Mouse (Mus musculus): Measurements from ENCODE around the gene Cox4i2. TPM values are rescaled to one million over a fixed set of nuclear protein-coding genes. Genes with fewer than 3 reads are reported as not detected.

Gene Cox4i2
- total RNA-seq, 1 experiment from 2014 or later: not detected

GRCm38 (mm10) chr2:152729636-152730020 lies 24.3 kb upstream of the Cox4i2 start:
- no peak for ATAC-seq (replicated peaks; ENCODE audit: insufficient number of reproducible peaks, low FRiP score, low TSS enrichment, poor library complexity, severe bottlenecking)

- ATAC-seq (replicated peaks; ENCODE audit: insufficient number of reproducible peaks, low FRiP score, low TSS enrichment, poor library complexity, severe bottlenecking): no peak
These were observed 20.8 kb upstream of the Cox4i2 start for GRCm38 (mm10) chr2:152733201-152733600.

GRCm38 (mm10) chr2:152734501-152734900 lies 19.5 kb upstream of the Cox4i2 start:
- ATAC-seq (replicated peaks; ENCODE audit: insufficient number of reproducible peaks, low FRiP score, low TSS enrichment, poor library complexity, severe bottlenecking): no peak

GRCm38 (mm10) chr2:152734984-152735383 lies 19.0 kb upstream of the Cox4i2 start:
- ATAC-seq (replicated peaks; ENCODE audit: insufficient number of reproducible peaks, low FRiP score, low TSS enrichment, poor library complexity, severe bottlenecking): no peak

- ATAC-seq (replicated peaks; ENCODE audit: insufficient number of reproducible peaks, low FRiP score, low TSS enrichment, poor library complexity, severe bottlenecking): peak; percentile 89
These were observed 17.8 kb upstream of the Cox4i2 start, which contains the start of gene Id1 for GRCm38 (mm10) chr2:152736090-152736601. TSS of gene Id1 (plus strand) at chr2:152736251.

- ATAC-seq (replicated peaks; ENCODE audit: insufficient number of reproducible peaks, low FRiP score, low TSS enrichment, poor library complexity, severe bottlenecking): no peak
These were observed 17.2 kb upstream of the Cox4i2 start for GRCm38 (mm10) chr2:152736748-152737147.

GRCm38 (mm10) chr2:152737306-152738221 lies 16.4 kb upstream of the Cox4i2 start:
- ATAC-seq (replicated peaks; ENCODE audit: insufficient number of reproducible peaks, low FRiP score, low TSS enrichment, poor library complexity, severe bottlenecking): no peak

- ATAC-seq (replicated peaks; ENCODE audit: insufficient number of reproducible peaks, low FRiP score, low TSS enrichment, poor library complexity, severe bottlenecking): no peak
These were observed 15.6 kb upstream of the Cox4i2 start for GRCm38 (mm10) chr2:152738341-152738740.

- no peak for ATAC-seq (replicated peaks; ENCODE audit: insufficient number of reproducible peaks, low FRiP score, low TSS enrichment, poor library complexity, severe bottlenecking)
These were observed 14.7 kb upstream of the Cox4i2 start for GRCm38 (mm10) chr2:152739031-152739841.

- ATAC-seq (replicated peaks; ENCODE audit: insufficient number of reproducible peaks, low FRiP score, low TSS enrichment, poor library complexity, severe bottlenecking): 0 out of 2 replicates have a peak, but pooled peaks have one; percentile 19
These were observed 14.1 kb upstream of the Cox4i2 start for GRCm38 (mm10) chr2:152739842-152740260.

GRCm38 (mm10) chr2:152740490-152740889 lies 13.5 kb upstream of the Cox4i2 start:
- ATAC-seq (replicated peaks; ENCODE audit: insufficient number of reproducible peaks, low FRiP score, low TSS enrichment, poor library complexity, severe bottlenecking): no peak

GRCm38 (mm10) chr2:152741153-152742041 lies 12.6 kb upstream of the Cox4i2 start:
- ATAC-seq (replicated peaks; ENCODE audit: insufficient number of reproducible peaks, low FRiP score, low TSS enrichment, poor library complexity, severe bottlenecking): peak; percentile 80

- ATAC-seq (replicated peaks; ENCODE audit: insufficient number of reproducible peaks, low FRiP score, low TSS enrichment, poor library complexity, severe bottlenecking): peak; percentile 16; the same call in 1 of the 2 replicates
These were observed 11.5 kb upstream of the Cox4i2 start for GRCm38 (mm10) chr2:152742435-152742834.

GRCm38 (mm10) chr2:152756474-152757393 lies 2.8 kb downstream of the Cox4i2 start:
- ATAC-seq (replicated peaks; ENCODE audit: insufficient number of reproducible peaks, low FRiP score, low TSS enrichment, poor library complexity, severe bottlenecking): peak; percentile 33; the same call in 1 of the 2 replicates

GRCm38 (mm10) chr2:152757478-152757877 lies 3.5 kb downstream of the Cox4i2 start:
- no peak for ATAC-seq (replicated peaks; ENCODE audit: insufficient number of reproducible peaks, low FRiP score, low TSS enrichment, poor library complexity, severe bottlenecking)

GRCm38 (mm10) chr2:152758351-152758750 lies 4.4 kb downstream of the Cox4i2 start:
- ATAC-seq (replicated peaks; ENCODE audit: insufficient number of reproducible peaks, low FRiP score, low TSS enrichment, poor library complexity, severe bottlenecking): no peak

- ATAC-seq (replicated peaks; ENCODE audit: insufficient number of reproducible peaks, low FRiP score, low TSS enrichment, poor library complexity, severe bottlenecking): no peak
These were observed 9.3 kb downstream of the Cox4i2 start for GRCm38 (mm10) chr2:152763310-152763709.
